Mouse (Mus musculus): Measurements from ENCODE around the gene Ncoa6. TPM values are rescaled to one million over a fixed set of nuclear protein-coding genes. Genes with fewer than 3 reads are reported as not detected.
"Not testable (repeated sequence)": the region's sequence is repeated elsewhere in the genome, so short reads cannot be mapped to it uniquely, and the experiment has no call there.

Gene Ncoa6
- polyA plus RNA-seq, 1 experiment from 2014 or later: 43.9 TPM

DNA sequence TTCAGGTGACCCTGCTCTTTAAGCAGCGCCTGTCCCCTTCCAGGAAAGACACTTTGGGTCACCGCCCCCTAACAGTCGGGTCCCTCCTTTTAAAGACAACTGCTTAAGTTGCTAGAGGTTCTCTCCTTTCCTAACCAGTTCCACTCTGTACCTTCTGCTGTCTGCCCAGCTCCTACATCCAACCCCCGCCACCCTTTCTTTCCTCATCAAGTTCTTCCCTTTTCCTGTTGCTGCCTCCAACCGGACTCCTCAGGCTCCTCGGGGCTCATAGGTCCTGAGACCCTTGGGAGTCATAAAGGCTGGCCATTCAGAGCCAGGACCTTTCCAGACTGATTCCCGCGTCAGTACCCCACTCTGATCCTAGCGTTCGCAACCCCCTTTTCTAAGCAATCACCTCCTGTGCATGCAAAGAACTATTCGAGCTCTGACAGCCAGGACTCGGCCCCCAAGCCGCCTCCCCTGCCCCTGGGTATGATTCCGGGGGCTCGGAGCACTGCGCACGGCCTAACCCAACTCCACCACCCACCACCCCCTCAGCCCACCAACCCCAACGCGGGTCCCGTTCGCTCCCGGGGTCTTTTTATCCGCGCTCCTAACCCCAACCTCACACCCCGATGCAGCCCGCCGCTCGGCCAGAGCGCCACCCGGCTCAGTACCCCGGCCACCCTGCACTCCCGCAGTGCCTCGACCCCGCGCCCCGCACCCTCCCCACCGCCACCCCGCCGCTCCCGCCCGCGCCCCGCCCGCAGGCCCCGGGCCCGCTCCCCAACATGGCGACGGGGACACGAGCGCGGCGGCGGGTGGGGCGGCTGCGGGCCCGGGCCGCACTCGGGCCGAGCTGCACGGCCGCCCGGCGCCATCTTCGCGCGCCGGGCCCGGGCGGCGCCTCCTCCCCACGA is 774 bp downstream of the Ncoa6 start:
- Histone ChIP-seq H3K27ac (peak overlapping the region; percentile 63), H3K36me3 (ENCODE audit: inconsistent target) (no peaks in the 10 kb centered on the region), H3K4me3 (ENCODE audit: inconsistent target) (peak overlapping the region; percentile 79), H3K79me2 (ENCODE audit: inconsistent target) (peaks cover 52% of the 10 kb centered on the region)
- under 1% methylated on average over 67 of the region's 71 CpGs for WGBS (ENCODE audit: missing documents)

DNA sequence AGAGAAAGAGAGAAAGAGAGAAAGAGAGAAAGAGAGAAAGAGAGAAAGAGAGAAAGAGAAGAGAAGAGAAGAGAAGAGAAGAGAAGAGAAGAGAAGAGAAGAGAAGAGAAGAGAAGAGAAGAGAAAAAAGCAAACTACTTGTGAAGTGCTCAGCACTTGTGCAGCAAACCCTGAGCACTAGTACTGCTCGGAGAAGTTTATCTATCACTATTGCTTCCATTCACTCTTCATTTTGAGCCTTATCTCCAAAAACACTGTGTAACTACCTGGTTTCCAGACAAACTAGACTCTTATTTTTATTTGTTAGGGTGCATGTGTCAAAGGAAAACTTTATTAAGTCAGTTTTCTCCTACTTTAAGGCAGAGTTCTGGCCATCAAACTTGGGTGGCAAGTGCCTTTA is 6.8 kb downstream of the Ncoa6 start:
- Histone ChIP-seq H3K36me3 (ENCODE audit: inconsistent target) (no peaks in the 10 kb centered on the region), H3K4me3 (ENCODE audit: inconsistent target) (no peak overlapping the region), H3K79me2 (ENCODE audit: inconsistent target) (peaks cover 100% of the 10 kb centered on the region), H3K27ac (no peak overlapping the region)
- WGBS (ENCODE audit: missing documents): 100% methylated on average over 1 of the region's 1 CpGs

DNA sequence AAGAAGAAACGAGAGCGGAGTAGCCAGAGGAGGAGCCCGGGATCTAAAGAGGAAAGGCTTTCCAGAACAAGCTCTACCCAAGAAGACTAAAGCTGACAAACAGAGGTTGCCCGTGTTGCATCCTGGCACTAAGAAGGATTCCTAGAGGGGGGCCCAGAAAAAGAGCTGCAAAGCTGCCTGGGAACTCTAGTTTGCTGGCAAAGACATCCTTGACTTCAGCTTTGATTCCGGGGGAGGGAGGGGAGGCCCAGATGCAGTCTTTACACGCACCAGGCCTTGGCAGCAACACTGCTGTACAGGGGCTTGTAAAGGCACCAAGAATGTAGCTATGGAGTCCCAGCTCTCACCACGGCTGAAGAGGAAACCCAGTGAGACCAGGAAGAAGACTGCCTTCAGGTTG is 20.1 kb downstream of the Ncoa6 start:
- Histone ChIP-seq H3K27ac (no peak overlapping the region), H3K79me2 (ENCODE audit: inconsistent target) (peaks cover 100% of the 10 kb centered on the region), H3K4me3 (ENCODE audit: inconsistent target) (no peak overlapping the region), H3K36me3 (ENCODE audit: inconsistent target) (no peaks in the 10 kb centered on the region; the same call in 1 of the 2 replicates)
- 90% methylated on average over 7 of the region's 7 CpGs for WGBS (ENCODE audit: missing documents)

DNA sequence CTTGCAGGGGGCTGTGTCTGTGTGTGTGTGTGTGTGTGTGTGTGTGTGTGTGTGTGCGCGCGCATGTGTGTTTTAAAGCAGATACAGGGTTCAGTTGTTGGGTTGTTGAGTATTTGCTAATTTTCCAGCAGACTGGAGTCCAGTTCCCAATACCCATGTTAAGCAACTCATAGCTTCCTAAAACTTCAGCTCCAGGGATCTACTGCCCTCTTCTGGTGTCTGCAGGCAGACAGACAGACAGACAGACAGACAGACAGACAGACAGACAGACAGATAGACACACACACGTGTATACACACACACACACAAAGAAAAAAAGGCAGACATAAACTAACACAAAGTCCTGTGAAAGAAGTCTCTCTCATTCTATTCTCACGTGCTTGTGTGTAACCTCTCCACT is 22.4 kb downstream of the Ncoa6 start:
- Histone ChIP-seq H3K36me3 (ENCODE audit: inconsistent target) (no peaks in the 10 kb centered on the region; the same call in 1 of the 2 replicates), H3K4me3 (ENCODE audit: inconsistent target) (no peak overlapping the region), H3K79me2 (ENCODE audit: inconsistent target) (peaks cover 100% of the 10 kb centered on the region), H3K27ac (no peak overlapping the region)
- 93% methylated on average over 5 of the region's 5 CpGs for WGBS (ENCODE audit: missing documents)

DNA sequence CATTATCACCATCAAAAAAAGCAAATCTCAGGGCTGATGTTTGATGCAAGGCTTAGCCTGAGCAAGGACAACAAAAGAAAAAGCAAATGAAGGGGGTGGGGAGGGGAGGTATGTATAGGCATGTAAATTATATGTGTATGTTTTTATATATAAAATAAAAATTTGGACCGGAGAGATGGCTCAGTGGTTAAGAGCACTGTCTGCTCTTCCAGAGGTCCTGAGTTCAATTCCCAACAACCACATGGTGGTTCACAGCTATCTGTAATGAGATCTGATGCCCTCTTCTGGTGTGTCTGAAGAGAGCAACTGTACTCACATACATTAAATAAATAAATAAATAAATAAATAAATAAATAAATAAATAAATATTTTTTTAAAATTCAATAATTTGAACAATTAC is 25.8 kb downstream of the Ncoa6 start:
- not testable (repeated sequence) for H3K36me3 ChIP-seq (ENCODE audit: inconsistent target); H3K27ac ChIP-seq; H3K4me3 ChIP-seq (ENCODE audit: inconsistent target)
- 92% methylated on average over 1 of the region's 1 CpGs for WGBS (ENCODE audit: missing documents)
- H3K79me2 ChIP-seq (ENCODE audit: inconsistent target): peaks cover 100% of the 10 kb centered on the region

DNA sequence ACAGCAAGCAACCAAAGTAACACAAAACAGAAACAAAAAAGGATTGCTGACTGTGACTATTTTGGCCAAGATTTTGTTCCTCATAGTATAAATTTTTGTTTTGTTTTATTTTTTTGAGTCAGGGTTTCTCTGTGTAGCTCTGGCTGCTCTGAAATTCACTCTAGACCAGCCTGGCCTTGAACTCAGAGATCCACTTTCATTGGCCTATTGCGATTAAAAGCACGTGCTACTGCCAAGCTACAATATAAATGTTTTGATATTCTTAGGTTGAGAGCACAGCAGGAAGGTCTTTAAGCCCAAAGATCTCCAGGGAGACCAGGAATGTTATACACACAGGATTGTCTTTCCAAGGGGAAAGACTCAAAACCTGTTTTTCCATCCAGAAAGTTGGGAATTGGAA is 30.2 kb downstream of the Ncoa6 start:
- no peaks in the 10 kb centered on the region for H3K36me3 ChIP-seq (ENCODE audit: inconsistent target)
- peak overlapping the region; percentile 49 for H3K27ac ChIP-seq
- H3K4me3 ChIP-seq (ENCODE audit: inconsistent target): no peak overlapping the region
- H3K79me2 ChIP-seq (ENCODE audit: inconsistent target): peaks cover 96% of the 10 kb centered on the region
- 100% methylated on average over 2 of the region's 2 CpGs for WGBS (ENCODE audit: missing documents)

DNA sequence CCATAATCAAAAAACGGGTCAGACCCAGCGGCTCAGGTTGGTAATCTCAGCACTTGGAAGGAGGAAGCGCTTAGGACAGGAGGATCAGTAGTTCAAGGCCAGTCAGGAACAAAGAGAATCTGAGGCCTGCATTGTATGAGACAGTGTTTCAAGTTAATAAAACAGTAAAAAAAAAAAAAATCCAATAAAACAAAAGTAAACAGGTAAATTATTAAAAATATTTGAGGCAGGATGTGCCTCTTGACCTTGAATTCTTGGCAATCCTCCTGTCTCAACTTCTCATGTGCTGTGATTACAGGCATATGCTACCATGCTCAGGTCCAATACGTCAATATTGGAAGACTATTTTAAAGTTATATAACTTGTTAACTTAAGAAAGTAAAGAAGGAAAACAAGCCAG is 30.8 kb downstream of the Ncoa6 start:
- H3K4me3 ChIP-seq (ENCODE audit: inconsistent target): no peak overlapping the region
- WGBS (ENCODE audit: missing documents): 85% methylated on average over 4 of the region's 4 CpGs
- H3K36me3 ChIP-seq (ENCODE audit: inconsistent target): no peaks in the 10 kb centered on the region
- H3K79me2 ChIP-seq (ENCODE audit: inconsistent target): peaks cover 91% of the 10 kb centered on the region
- peak overlapping the region; percentile 49 for H3K27ac ChIP-seq

DNA sequence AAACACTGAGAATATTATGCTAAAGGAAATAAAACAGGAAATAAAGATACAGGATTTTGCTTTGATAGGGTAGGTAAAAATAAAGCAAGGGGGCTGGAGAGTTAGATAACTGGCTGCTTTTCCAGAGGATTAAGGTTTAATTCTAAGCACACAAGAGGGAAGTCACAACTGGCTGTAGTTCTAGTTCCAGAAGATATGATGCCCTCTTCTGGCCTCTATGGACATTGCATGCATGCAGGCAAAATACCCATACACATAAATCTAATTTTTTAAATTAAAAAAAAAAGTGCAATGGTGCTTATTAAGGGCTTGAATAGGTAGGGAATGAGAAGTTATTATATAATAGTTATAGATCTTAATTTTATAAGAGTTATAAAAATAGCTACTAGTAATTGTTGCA is 37.2 kb downstream of the Ncoa6 start:
- Histone ChIP-seq H3K27ac (no peak overlapping the region), H3K36me3 (ENCODE audit: inconsistent target) (peaks cover 34% of the 10 kb centered on the region; the same call in 1 of the 2 replicates), H3K79me2 (ENCODE audit: inconsistent target) (peaks cover 26% of the 10 kb centered on the region), H3K4me3 (ENCODE audit: inconsistent target) (no peak overlapping the region)

DNA sequence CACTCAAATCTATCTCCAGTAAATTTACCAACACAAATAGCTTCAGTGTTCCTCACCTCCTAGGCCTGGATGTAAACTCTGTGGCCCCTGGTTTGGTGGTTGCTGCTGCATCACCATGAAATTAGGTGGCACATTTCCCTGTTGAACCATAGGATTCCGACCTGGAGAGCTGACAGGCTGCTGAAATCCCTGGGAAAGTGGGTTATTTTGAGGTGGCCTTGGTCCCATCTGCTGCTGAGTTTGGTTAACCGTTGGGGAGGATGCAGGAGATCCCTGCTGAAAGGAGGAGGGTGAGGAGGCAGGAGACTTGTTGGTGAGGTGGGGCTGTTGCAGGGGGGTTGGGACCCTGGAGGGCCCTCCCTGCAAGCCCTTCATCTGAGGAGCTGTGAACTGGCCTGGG is 52.8 kb downstream of the Ncoa6 start:
- peaks cover 59% of the 10 kb centered on the region for H3K36me3 ChIP-seq (ENCODE audit: inconsistent target)
- 89% methylated on average over 2 of the region's 2 CpGs for WGBS (ENCODE audit: missing documents)
- H3K79me2 ChIP-seq (ENCODE audit: inconsistent target): no peaks in the 10 kb centered on the region
- H3K27ac ChIP-seq: no peak overlapping the region
- H3K4me3 ChIP-seq (ENCODE audit: inconsistent target): no peak overlapping the region

DNA sequence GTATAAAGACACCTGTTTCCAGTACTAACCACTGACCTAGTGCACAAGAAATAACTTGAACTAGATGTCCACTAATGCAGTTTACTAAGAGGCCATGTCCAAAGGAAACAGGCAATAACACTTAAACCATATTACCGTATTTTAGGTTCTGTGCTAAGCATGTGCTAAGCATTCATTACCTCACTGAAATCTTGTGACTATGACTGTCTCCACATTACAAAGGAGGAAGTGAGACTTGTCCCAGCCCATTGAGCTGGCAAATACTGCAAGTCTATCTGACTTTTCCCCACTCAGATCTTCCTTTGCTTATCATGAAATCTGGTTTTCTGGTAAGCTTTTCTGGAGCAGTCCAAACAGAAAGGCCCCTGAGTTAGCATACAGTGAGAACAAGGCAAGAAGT is 69.1 kb downstream of the Ncoa6 start:
- H3K4me3 ChIP-seq (ENCODE audit: inconsistent target): no peak overlapping the region
- H3K36me3 ChIP-seq (ENCODE audit: inconsistent target): peaks cover 24% of the 10 kb centered on the region
- peaks cover 10% of the 10 kb centered on the region; the same call in 1 of the 2 replicates for H3K79me2 ChIP-seq (ENCODE audit: inconsistent target)
- H3K27ac ChIP-seq: peak overlapping the region; percentile 99
- WGBS (ENCODE audit: missing documents): 0% methylated on average over 1 of the region's 1 CpGs

DNA sequence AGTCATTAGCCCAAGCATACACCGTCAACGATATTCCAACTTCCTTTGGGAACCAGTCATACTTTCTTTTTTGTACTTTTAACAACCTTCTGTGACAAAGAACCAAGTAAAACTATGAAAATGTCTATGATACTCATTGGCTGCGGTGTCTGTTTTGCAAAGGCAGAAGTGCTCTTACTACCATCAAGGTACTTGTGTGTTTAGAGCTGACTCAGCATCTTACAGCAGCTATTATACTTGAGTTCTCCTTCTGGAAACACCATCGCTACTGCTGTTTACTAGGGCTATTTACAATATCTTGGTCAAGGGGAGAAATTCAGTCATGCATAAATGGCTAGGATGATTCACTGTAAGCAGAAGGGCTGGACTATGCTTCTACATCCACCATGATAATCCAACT is 71.8 kb downstream of the Ncoa6 start:
- 100% methylated on average over 4 of the region's 4 CpGs for WGBS (ENCODE audit: missing documents)
- Histone ChIP-seq H3K79me2 (ENCODE audit: inconsistent target) (peaks cover 10% of the 10 kb centered on the region; the same call in 1 of the 2 replicates), H3K36me3 (ENCODE audit: inconsistent target) (peaks cover 15% of the 10 kb centered on the region), H3K4me3 (ENCODE audit: inconsistent target) (no peak overlapping the region), H3K27ac (0 out of 2 replicates have a peak overlapping the region, but pooled peaks have one; percentile 15)

DNA sequence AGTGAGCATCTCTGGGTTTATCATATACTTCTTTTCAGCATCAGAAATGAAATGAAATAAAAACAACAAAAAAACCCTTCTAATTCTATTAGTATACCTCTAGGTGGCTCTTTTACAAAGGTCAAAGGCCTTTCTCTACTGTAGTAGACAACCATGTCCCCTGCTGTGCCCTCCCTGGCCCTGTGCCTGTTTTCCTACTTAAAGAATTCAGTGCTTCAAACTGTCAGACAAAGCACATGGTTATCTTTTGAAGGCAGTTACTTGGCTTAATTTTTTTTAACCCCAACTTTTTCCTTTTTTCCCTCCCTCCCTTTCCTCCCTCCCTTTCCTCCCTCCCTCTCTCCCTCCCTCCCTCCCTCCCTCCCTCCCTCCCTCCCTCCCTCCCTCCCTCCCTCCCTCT is 73.4 kb downstream of the Ncoa6 start:
- Histone ChIP-seq H3K36me3 (ENCODE audit: inconsistent target) (0 out of 2 replicates have a peak, but pooled peaks cover 14% of the 10 kb centered on the region), H3K79me2 (ENCODE audit: inconsistent target) (peaks cover 10% of the 10 kb centered on the region; the same call in 1 of the 2 replicates), H3K27ac (no peak overlapping the region), H3K4me3 (ENCODE audit: inconsistent target) (no peak overlapping the region)

DNA sequence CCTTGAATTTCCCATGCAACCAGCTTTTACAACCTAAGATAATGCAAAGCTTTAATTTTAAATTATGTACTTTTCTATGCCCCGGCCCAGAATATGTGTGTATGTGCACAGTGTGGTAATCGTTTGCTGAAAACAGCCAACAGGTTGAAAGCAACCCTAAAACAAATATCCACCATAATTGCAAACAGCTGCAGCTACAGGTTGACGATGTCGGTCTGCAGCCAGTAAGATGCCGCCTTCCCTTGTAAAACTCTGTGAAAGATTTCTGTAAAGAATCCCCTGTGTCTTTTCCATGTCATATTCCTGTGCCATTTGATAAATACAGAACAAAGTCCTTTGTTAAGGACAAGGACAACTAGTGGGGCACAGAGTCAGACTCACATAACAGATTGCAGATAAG is 79.1 kb downstream of the Ncoa6 start:
- Histone ChIP-seq H3K27ac (no peak overlapping the region), H3K79me2 (ENCODE audit: inconsistent target) (no peaks in the 10 kb centered on the region), H3K36me3 (ENCODE audit: inconsistent target) (peaks cover 36% of the 10 kb centered on the region), H3K4me3 (ENCODE audit: inconsistent target) (no peak overlapping the region)
- 85% methylated on average over 5 of the region's 5 CpGs for WGBS (ENCODE audit: missing documents)

DNA sequence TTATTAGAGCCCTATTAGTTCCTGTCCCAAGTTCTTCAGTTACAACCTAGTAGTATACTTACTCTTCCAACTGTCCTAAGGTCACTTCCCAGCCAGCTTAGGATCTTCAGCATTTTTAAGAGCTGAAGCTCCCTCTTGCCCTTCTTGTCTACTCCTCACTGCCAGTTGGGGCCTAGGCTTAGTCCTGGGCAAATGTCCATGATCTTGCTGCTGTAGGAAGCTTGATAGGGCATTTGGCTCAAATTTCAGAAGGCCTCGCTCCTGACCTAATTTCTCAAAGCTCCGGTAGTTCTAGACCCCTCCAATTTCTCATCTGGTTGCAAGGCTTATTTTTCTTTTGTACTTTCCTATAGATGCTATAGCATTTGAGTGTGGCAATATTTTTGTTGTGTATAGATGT is 85.1 kb downstream of the Ncoa6 start:
- Histone ChIP-seq H3K36me3 (ENCODE audit: inconsistent target) (peaks cover 39% of the 10 kb centered on the region), H3K4me3 (ENCODE audit: inconsistent target) (no peak overlapping the region), H3K79me2 (ENCODE audit: inconsistent target) (peaks cover 7% of the 10 kb centered on the region; the same call in 1 of the 2 replicates), H3K27ac (no peak overlapping the region)
- 93% methylated on average over 2 of the region's 2 CpGs for WGBS (ENCODE audit: missing documents)

DNA sequence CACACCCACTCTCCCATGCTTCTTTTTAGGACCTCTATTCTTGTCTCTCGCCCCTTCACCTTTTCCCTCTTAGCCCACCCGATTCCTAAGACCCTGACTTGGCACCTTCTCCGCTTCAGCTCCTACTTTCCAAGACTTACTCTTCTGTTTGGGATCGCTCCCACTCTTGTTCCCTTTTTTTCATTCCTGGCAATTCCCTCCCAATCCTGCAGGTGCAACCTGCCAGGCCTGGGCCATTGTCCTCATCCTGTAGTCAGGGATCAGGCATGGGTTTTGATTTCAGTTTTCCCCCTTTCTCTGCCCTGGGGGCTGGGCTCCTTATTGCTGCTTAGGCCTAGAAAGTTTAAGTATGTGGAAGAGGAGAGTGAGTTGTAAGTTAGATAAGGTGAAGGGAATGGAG is 86.6 kb downstream of the Ncoa6 start:
- Histone ChIP-seq H3K79me2 (ENCODE audit: inconsistent target) (peaks cover 22% of the 10 kb centered on the region; the same call in 1 of the 2 replicates), H3K36me3 (ENCODE audit: inconsistent target) (peaks cover 39% of the 10 kb centered on the region), H3K27ac (no peak overlapping the region), H3K4me3 (ENCODE audit: inconsistent target) (no peak overlapping the region)
- 86% methylated on average over 4 of the region's 4 CpGs for WGBS (ENCODE audit: missing documents)

Measured in macrophage (primary cell).